Mouse (Mus musculus) midbrain, embryonic 13.5 days (tissue): ENCODE measurements around the gene Smim11. TPM values are rescaled to one million over a fixed set of nuclear protein-coding genes. Genes with fewer than 3 reads are reported as not detected.
A peak's percentile ranks its signal among the peaks of the same experiment; 100 is the strongest.

Experiments
- ATAC-seq: fragments of 200-750 bp; cut with Nextera tagmentation; 2 replicates; pipeline ENCODE4 v1.8.0; 2017; ENCODE audit warnings: mild to moderate bottlenecking, moderate TSS enrichment, moderate library complexity
- H3K27ac ChIP-seq: fragments of 300-500 bp; sonication (generic); 2 replicates; pipeline ENCODE4 v1.5.1; 2015; ENCODE audit warnings: inconsistent platforms, mild to moderate bottlenecking, moderate library complexity
- H3K27me3 ChIP-seq: fragments of 300-500 bp; sonication (generic); 2 replicates; pipeline ENCODE4 v1.6.1; 2015; ENCODE audit warnings: mild to moderate bottlenecking, inconsistent platforms
- H3K36me3 ChIP-seq: fragments of 300-500 bp; sonication (generic); 2 replicates; pipeline ENCODE4 v1.6.1; 2015; ENCODE audit warnings: mild to moderate bottlenecking, inconsistent platforms
- H3K4me1 ChIP-seq: fragments of 300-500 bp; sonication (generic); replicated peaks from 2 replicates; pipeline ENCODE4 v1.6.1; 2015; ENCODE audit warnings: inconsistent platforms
- H3K4me2 ChIP-seq: fragments of 300-500 bp; sonication (generic); replicated peaks from 2 replicates; pipeline ENCODE4 v1.6.1; 2015; ENCODE audit warnings: moderate library complexity, mild to moderate bottlenecking, inconsistent platforms
- H3K4me3 ChIP-seq: fragments of 300-500 bp; sonication (generic); replicated peaks from 2 replicates; pipeline ENCODE4 v1.5.1; 2015; ENCODE audit warnings: mild to moderate bottlenecking, inconsistent platforms
- H3K9ac ChIP-seq: fragments of 300-500 bp; sonication (generic); replicated peaks from 2 replicates; pipeline ENCODE4 v1.6.1; 2015; ENCODE audit warnings: mild to moderate bottlenecking, inconsistent platforms
- H3K9me3 ChIP-seq: fragments of 300-500 bp; sonication (generic); 2 replicates; pipeline ENCODE4 v1.6.1; 2016; ENCODE audit warnings: mild to moderate bottlenecking, inconsistent platforms
- WGBS: fragments of 180-500 bp; shearing (Covaris S2); methylation state at CpG from one replicate; pipeline ENCODE4 v1.1.7; 2015; 5-methylcytosine and 5-hydroxymethylcytosine counted together
- polyA plus RNA-seq: library from polyadenylated mRNA; unstranded; fragments of >200 nt; fragmentation: Nextera tagmentation; extraction: Ambion mirVana; gene quantifications from 2 replicates; pipeline ENCODE4 v1.2.1, GENCODE M21; 2015

Gene Smim11
- polyA plus RNA-seq, 1 experiment from 2014 or later = 109 TPM

DNA sequence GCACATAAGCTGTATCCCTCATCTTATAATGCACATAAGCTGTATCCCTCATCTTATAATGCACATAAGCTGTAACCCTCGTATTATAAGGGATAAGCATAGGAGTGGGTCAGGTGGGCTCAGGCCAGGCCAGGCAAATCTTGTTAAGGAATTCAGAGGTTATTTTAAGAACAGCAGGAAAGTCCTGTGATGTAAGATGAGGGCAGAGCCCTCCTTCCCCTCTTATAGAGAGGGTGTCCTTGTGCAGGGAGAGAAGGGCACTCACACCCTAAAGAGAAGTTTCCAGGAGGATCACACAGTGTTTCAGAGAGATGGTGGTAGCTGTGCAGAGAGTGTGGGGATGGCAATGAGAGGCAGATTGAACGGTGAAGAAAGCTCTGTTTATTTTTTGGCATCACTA, 5.8 kb upstream of the Smim11 start:
- H3K9me3 ChIP-seq = no peaks in the 10 kb centered on the region
- WGBS = 74% methylated on average over 2 of the region's 2 CpGs
- H3K4me2 ChIP-seq = no peak overlapping the region
- H3K27ac ChIP-seq = no peak overlapping the region
- H3K36me3 ChIP-seq = no peaks in the 10 kb centered on the region
- no peak overlapping the region for H3K9ac ChIP-seq
- peaks cover 16% of the 10 kb centered on the region for H3K4me1 ChIP-seq
- ATAC-seq = no peak
- no peak overlapping the region for H3K4me3 ChIP-seq
- H3K27me3 ChIP-seq = 0 out of 2 replicates have a peak, but pooled peaks cover 2% of the 10 kb centered on the region

DNA sequence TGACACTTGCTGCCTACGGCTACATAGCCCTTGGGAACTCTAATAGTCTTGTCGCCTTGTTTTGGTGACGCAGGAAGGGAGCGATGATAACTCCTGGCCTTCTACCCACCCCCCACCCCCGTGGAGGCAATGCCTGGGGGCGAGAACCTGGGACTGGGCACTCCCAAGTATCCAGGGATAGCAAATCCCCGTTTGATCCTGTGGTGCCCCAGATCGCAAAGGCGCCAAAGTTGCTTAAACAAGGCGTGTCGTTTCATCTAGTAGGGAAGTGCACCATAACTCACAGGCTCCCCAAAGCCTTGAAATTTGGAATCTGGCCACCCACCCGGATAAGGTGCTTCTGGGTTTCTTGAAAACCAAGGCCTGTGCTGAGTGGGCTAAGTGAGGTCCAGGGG, 323 bp downstream of the Smim11 start:
- H3K27me3 ChIP-seq = no peaks in the 10 kb centered on the region
- H3K9me3 ChIP-seq = no peaks in the 10 kb centered on the region
- peaks cover 27% of the 10 kb centered on the region for H3K4me1 ChIP-seq
- peak overlapping the region; percentile 72 for H3K4me2 ChIP-seq
- ATAC-seq = peak; percentile 74; the same call in 1 of the 2 replicates
- peaks cover 11% of the 10 kb centered on the region for H3K36me3 ChIP-seq
- WGBS = under 1% methylated on average over 12 of the region's 12 CpGs
- peak overlapping the region; percentile 83 for H3K9ac ChIP-seq
- peak overlapping the region; percentile 68 for H3K4me3 ChIP-seq
- H3K27ac ChIP-seq = peak overlapping the region; percentile 55; the same call in 1 of the 2 replicates

DNA sequence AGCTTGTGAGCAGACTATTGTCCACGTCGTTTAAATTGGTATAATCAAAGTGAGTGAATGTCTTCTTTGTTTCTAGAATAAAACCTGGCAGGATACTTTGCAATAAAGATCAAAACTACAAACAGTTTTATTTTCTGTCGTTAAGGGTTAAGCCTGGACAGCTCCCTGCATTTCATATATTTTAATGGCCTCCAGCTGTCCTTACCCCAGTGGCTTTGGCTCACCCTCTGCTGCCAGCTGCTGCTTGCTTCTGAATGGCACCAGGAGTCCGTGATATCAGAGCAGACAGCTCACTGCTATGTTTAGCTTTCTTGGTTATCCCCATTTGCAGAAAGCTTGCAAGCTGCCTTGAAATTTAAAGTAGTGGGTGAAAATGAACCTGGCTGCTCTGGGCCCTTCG, 903 bp downstream of the Smim11 start:
- Histone ChIP-seq H3K4me2 (peak overlapping the region; percentile 72), H3K4me1 (peaks cover 27% of the 10 kb centered on the region), H3K9ac (peak overlapping the region; percentile 83), H3K36me3 (peaks cover 17% of the 10 kb centered on the region), H3K9me3 (no peaks in the 10 kb centered on the region), H3K4me3 (peak overlapping the region; percentile 68), H3K27ac (0 out of 2 replicates have a peak overlapping the region, but pooled peaks have one; percentile 12), H3K27me3 (no peaks in the 10 kb centered on the region)
- ATAC-seq = no peak
- WGBS = 25% methylated on average over 5 of the region's 5 CpGs

DNA sequence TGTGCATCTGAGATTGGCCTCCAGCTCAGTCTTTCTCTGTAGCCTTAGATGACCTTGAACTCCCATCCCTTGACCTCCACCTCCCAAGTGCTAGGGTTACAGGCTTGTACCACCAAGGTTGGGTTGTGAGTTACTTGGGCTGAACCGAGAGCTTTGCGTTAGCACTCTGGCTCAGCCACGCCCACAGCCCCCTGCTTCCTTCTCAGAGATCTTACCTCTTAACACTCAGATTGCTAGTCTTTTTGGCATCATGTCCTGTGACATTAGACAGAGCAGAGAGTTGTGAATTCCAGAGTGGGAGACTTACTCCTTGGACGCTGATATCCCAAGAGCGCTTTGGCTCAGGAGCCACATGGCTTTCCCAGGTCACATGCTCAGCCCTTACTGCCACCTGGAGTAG, 1.4 kb downstream of the Smim11 start:
- H3K4me3 ChIP-seq = 0 out of 2 replicates have a peak overlapping the region, but pooled peaks have one; percentile 68
- no peak for ATAC-seq
- no peaks in the 10 kb centered on the region for H3K9me3 ChIP-seq
- H3K9ac ChIP-seq = peak overlapping the region; percentile 83
- peaks cover 21% of the 10 kb centered on the region for H3K36me3 ChIP-seq
- H3K4me2 ChIP-seq = peak overlapping the region; percentile 72
- 73% methylated on average over 5 of the region's 5 CpGs for WGBS
- H3K4me1 ChIP-seq = peaks cover 27% of the 10 kb centered on the region
- no peak overlapping the region for H3K27ac ChIP-seq
- no peaks in the 10 kb centered on the region for H3K27me3 ChIP-seq

DNA sequence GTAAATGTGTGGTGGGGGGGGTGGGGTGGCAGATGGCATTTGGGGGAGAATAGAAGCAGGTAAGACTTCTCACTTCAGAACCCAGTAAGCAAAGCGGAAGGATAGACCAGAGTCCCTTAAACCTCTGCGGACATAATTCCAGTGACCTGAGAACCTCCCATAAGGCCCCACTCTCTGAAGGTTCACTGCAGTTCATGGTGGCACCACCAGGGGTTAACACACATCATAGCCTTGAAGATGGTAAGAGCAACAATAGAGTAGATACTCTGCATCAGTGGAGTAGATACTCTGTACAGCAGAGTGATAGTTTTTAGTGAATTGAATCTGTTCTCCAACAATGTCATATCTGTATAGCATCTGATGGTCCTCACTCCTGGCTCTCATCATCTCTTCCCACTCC, 4.4 kb downstream of the Smim11 start:
- 88% methylated on average over 2 of the region's 2 CpGs for WGBS
- H3K36me3 ChIP-seq = peaks cover 41% of the 10 kb centered on the region

DNA sequence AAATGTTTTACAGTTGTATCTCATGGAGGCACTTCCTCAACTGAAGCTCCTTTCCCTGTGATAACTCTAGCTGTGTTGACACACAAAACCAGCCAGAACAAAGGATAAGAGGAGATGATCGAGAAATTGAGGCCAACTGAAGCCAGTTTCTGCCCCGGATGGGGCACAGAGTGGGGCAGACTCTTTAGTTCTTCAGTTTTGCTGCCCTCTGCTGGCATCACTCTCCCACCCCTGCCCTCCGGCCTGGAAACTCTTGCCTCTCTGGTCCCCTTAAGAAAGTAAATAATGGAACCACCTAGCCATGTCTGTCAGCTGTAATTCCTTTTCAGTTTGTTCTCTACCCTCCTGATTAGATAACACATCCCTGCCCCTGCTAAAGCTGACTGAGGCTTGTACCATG, 6.9 kb downstream of the Smim11 start:
- no peak for ATAC-seq
- Histone ChIP-seq H3K27me3 (no peaks in the 10 kb centered on the region), H3K4me1 (peaks cover 17% of the 10 kb centered on the region), H3K4me2 (no peak overlapping the region), H3K9ac (no peak overlapping the region), H3K4me3 (no peak overlapping the region), H3K27ac (no peak overlapping the region), H3K9me3 (no peaks in the 10 kb centered on the region), H3K36me3 (peaks cover 64% of the 10 kb centered on the region)
- 82% methylated on average over 3 of the region's 3 CpGs for WGBS

More for the DNA sequence above, 4.4 kb downstream of the Smim11 start:
- Histone ChIP-seq H3K9me3 (no peaks in the 10 kb centered on the region), H3K4me3 (no peak overlapping the region), H3K4me2 (no peak overlapping the region), H3K27ac (no peak overlapping the region), H3K9ac (no peak overlapping the region), H3K4me1 (peaks cover 33% of the 10 kb centered on the region), H3K27me3 (no peaks in the 10 kb centered on the region)
- no peak for ATAC-seq

DNA sequence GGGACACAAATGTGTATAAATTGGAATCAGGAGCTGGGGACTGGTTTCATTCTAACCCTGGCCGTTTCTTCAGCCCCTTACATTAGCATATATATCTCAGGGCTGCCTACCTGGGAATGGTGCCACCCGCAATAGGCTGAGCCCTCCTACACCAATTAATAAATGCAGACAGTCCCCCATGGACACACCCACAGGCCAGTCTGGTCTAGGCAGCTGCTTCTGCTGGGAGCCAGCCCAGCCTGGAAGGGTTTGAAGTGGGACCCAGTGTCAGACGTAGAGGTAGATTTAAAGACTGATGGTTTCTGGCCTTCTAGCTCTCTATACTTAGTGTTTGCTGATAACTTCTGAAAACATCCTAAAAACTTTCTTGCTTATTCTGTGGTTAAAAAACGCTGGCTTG, 8.0 kb downstream of the Smim11 start:
- peaks cover 71% of the 10 kb centered on the region for H3K36me3 ChIP-seq
- H3K9me3 ChIP-seq = no peaks in the 10 kb centered on the region
- WGBS = 32% methylated on average over 4 of the region's 4 CpGs
- no peak overlapping the region for H3K27ac ChIP-seq
- H3K27me3 ChIP-seq = no peaks in the 10 kb centered on the region
- ATAC-seq = peak; percentile 44; the same call in 1 of the 2 replicates
- H3K4me3 ChIP-seq = no peak overlapping the region
- no peak overlapping the region for H3K4me2 ChIP-seq
- no peak overlapping the region; the same call in 1 of the 2 replicates for H3K9ac ChIP-seq
- peaks cover 15% of the 10 kb centered on the region for H3K4me1 ChIP-seq

DNA sequence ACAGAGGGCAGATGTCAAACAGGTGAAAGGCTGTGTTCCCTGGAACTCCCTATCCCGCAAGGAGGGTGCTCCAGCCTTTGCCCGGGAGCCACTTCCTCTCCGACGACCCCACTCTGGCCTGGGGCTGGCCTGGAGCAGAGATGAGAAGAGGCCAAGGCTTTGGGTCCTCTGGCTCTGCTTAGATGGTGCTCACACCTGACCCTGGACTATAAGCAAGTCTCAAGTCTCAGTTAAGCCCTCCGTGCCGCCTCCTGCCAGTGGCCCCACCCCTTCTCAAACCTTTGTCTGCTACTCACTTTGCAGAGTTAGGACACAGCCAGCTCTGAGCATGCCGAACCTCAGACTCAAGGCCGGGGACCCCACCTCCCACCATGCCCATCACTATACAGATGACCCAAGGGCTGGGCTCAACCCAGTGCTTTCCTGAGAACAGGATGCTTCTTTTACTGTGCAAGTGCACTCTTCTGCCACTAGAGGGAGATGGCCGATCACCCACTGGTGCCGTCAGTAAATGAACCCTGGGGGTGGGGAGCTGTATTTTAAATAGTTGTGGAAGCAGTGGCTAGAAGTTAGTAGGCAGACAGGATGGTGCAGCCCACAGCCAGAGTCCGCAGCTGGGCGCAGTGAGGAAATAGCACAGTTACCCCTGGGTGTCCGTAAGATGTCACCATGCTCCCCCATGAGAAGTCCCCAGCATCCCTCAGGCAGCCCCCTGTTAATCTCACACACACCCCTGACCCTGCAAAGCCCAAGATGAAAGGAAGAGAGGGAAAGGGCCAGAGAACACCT, 13.1 kb downstream of the Smim11 start:
- ATAC-seq = peak; percentile 90
- H3K27me3 ChIP-seq = no peaks in the 10 kb centered on the region
- no peaks in the 10 kb centered on the region for H3K9me3 ChIP-seq
- no peak overlapping the region for H3K4me2 ChIP-seq
- WGBS = 49% methylated on average over 13 of the region's 13 CpGs
- H3K27ac ChIP-seq = no peak overlapping the region
- H3K4me1 ChIP-seq = peaks cover 8% of the 10 kb centered on the region
- H3K9ac ChIP-seq = no peak overlapping the region
- peaks cover 38% of the 10 kb centered on the region for H3K36me3 ChIP-seq
- H3K4me3 ChIP-seq = no peak overlapping the region

DNA sequence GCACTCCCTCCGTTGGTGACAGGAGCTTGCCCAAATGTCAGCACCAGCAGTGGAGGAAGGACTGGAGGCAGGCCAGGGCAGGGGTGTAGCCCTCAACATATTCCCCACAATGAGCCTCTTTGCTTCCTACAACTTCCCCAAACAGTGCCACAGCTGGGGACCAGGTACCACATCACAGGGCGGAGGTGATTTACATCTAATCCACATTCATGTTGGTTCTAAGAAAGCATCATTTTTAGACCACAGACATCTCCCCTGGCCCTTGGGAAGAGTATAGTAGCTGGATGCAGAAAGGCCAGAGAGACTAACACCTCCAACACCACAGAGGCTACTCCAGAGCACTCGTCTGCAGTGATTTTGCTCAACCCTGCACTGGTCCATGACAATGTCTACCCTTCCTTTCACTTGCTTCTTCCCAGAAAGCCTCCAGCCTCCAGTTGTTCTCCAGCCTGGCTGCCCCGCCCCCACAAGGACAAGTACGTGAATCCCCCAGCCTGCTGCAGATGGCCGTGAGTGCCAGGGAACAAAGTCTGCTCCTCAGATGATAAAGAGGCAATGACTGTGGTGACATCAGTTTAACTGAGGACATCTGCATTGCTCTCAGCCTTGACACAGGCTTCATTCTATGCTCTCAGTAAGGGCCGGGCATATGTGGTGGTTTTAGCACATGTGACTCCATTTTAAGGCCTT, 15.1 kb downstream of the Smim11 start:
- no peak overlapping the region for H3K4me3 ChIP-seq
- H3K27ac ChIP-seq = no peak overlapping the region
- no peak for ATAC-seq
- 0 out of 2 replicates have a peak, but pooled peaks cover 3% of the 10 kb centered on the region for H3K4me1 ChIP-seq
- no peak overlapping the region for H3K4me2 ChIP-seq
- no peaks in the 10 kb centered on the region for H3K27me3 ChIP-seq
- peaks cover 23% of the 10 kb centered on the region for H3K36me3 ChIP-seq
- H3K9me3 ChIP-seq = no peaks in the 10 kb centered on the region
- no peak overlapping the region for H3K9ac ChIP-seq
- 73% methylated on average over 7 of the region's 7 CpGs for WGBS

DNA sequence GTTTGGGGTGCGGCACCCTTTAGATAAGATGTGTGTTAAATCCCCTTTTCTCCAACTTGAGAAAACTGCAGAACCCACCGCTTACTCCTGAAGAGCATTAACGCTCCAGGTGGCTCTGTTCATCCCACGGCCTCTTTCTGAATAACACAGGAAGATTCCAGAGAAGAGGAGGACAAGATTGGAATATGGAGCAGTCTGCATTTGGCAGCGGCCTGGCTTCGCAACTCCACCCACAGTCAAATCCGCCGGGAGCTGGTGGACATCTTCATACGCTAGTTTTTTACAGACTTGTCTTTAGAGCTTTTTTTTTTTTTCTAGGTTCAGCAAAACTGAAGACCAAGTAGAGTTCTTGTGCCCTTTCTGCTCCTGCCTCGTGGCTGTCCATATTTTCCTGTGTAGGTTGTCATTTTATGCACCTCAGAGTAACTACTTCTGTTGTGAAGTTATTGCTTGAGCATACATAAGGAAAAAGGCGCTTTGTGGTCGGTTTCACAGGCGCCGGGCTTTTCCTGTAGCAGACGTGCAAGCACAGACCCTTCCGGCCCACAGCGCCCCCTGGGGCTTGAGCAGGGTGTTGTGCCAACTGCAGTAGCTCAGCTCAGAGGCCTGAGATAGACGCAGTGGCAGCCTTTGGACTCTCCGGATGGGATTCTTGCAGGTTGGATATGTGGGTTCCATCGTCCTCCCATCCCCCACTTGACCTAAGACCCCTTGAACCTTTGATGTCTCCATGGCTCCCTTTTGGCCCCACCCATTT, 18.4 kb downstream of the Smim11 start:
- Histone ChIP-seq H3K27me3 (no peaks in the 10 kb centered on the region), H3K9me3 (no peaks in the 10 kb centered on the region), H3K4me3 (no peak overlapping the region), H3K4me2 (no peak overlapping the region), H3K4me1 (peaks cover 6% of the 10 kb centered on the region), H3K9ac (no peak overlapping the region), H3K27ac (no peak overlapping the region), H3K36me3 (no peaks in the 10 kb centered on the region)
- WGBS = 65% methylated on average over 20 of the region's 20 CpGs
- ATAC-seq = no peak

DNA sequence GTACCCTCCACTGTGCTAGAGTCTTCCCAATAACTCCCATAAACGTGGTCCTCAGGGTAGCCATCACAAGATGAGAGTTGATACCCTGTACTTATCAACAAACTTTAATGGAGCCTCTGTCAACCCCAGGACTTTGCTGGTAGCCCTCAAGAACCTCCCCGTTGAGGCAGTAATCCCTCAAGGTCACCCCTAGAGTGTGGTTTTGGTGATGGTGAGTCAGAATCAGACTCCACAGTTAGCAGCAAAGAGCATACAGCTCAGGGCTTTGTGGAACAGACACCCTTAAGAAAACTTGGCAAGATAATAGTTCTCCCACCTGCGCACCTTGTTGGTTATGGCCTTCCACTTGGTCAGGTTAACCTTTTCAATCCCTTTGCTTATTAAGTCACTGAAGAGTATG, 19.3 kb downstream of the Smim11 start:
- Histone ChIP-seq H3K4me2 (no peak overlapping the region), H3K27me3 (no peaks in the 10 kb centered on the region), H3K9me3 (no peaks in the 10 kb centered on the region), H3K4me3 (no peak overlapping the region), H3K27ac (no peak overlapping the region), H3K9ac (no peak overlapping the region), H3K36me3 (no peaks in the 10 kb centered on the region), H3K4me1 (peaks cover 14% of the 10 kb centered on the region)
- no peak for ATAC-seq
- 82% methylated on average over 3 of the region's 3 CpGs for WGBS

DNA sequence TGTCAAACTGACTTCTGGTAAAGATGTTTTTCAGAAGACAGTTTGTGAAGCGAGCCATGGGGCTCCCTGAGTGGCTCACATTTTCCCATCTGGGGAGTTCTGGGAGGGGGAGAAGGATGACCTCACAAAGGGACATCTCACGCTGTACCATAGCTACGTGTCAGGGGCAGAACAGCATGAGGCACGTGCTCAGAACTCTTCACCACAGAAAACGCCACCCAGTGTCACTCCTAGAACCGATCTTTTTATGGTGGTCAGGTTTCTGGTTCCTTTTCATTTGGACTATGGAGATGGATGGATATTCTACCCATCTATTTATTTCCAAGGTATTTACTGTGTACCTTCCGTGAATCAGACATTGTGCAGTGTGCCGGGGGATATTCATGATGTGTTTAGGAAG, 20.3 kb downstream of the Smim11 start, which contains the start of gene Fam243:
Gene Fam243, minus strand, starts transcription at position 101 of the 400 bp plus-strand sequence.
- Histone ChIP-seq H3K4me2 (no peak within 1 kb of the TSS), H3K36me3 (no peaks in the 10 kb centered on the region), H3K27ac (no peak within 1 kb of the TSS), H3K4me1 (peaks cover 23% of the 10 kb centered on the region), H3K27me3 (no peaks in the 10 kb centered on the region), H3K9ac (no peak within 1 kb of the TSS), H3K4me3 (no peak within 1 kb of the TSS), H3K9me3 (no peaks in the 10 kb centered on the region)
- 96% methylated on average over 8 of the region's 8 CpGs for WGBS
- no peak for ATAC-seq
